8 mouse cellular contexts compared by ENCODE assay signal in the genomic region with DNA sequence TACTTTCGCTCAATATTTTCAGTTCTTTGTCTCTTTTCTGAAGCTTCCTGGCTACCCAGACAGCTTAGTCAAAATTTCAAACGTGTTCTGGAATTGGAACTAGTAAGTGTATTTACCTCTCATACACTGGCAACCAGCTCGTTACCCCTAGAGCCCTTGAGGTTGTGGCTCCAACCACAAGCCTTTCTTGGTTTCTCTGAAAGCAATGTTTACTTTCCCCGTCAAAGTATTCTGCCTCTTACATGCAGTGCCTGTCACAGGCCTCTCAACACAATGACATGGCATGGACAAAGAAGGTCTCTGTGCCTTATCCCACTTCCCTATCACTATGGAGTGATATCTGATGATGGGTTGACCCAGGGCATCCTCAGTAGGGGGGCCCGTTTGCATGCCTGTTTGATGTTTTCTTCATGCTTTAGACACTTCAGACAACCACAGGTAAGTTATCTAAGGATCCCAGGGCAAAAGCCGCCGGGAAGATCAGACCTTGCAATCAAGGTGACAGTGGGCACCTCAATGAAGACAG. TPM values are rescaled to one million over a fixed set of nuclear protein-coding genes. Genes with fewer than 3 reads are reported as not detected.
A peak's percentile ranks its signal among the peaks of the same experiment; 100 is the strongest.
DNase-seq lines count a peak whose midpoint lies in the region; ATAC-seq and TF ChIP-seq lines count a peak whose summit lies in the region.

No protein-coding gene starts in this region.

- TF ChIP-seq POLR2A in lung, adult 2 months (IDR thresholded peaks at IDR 0.05; ENCODE audit: borderline replicate concordance, extremely low read depth, low read depth, low read length), result no peak

- no peaks in the 10 kb centered on the region for H3K36me3 ChIP-seq in heart, embryonic 13.5 days
- no peaks in the 10 kb centered on the region for H3K36me3 ChIP-seq in ES-E14 (ENCODE audit: control insufficient read depth, insufficient read depth, low read length, poor library complexity, severe bottlenecking)
- peaks cover under 1% of the 10 kb centered on the region; the same call in 1 of the 2 replicates for H3K36me3 ChIP-seq in forebrain, embryonic 16.5 days (ENCODE audit: control insufficient read depth, insufficient read depth)
- no peaks in the 10 kb centered on the region for H3K36me3 ChIP-seq in stomach, postnatal 0 days (ENCODE audit: control insufficient read depth, insufficient read depth, low read length)

- H3K9me3 ChIP-seq in heart, embryonic 13.5 days, result no peaks in the 10 kb centered on the region
- H3K9me3 ChIP-seq in ES-E14 (ENCODE audit: control insufficient read depth, insufficient read depth, low read depth, low read length), result no peaks in the 10 kb centered on the region
- no peaks in the 10 kb centered on the region for H3K9me3 ChIP-seq in forebrain, embryonic 16.5 days (ENCODE audit: control insufficient read depth, low read length)
- H3K9me3 ChIP-seq in stomach, postnatal 0 days (ENCODE audit: control insufficient read depth, low read length), result no peaks in the 10 kb centered on the region

- 0 out of 2 replicates have a peak overlapping the region, but pooled peaks have one; percentile 53 for H3K27ac ChIP-seq in heart, embryonic 13.5 days (replicated peaks)
- H3K27ac ChIP-seq in ES-E14 (ENCODE audit: insufficient read depth, low read depth, low read length, poor library complexity, severe bottlenecking), result no peak overlapping the region
- peak overlapping the region; percentile 60 for H3K27ac ChIP-seq in forebrain, embryonic 16.5 days (ENCODE audit: low read length)
- no peak overlapping the region; the same call in 1 of the 2 replicates for H3K27ac ChIP-seq in stomach, postnatal 0 days (replicated peaks)

- no peak for ATAC-seq in heart, embryonic 13.5 days (ENCODE audit: extremely low read depth, insufficient number of reproducible peaks, low FRiP score, low TSS enrichment)
- 0 out of 2 replicates have a peak, but pooled peaks have one; percentile 3 for ATAC-seq in forebrain, embryonic 16.5 days
- no peak for ATAC-seq in stomach, postnatal 0 days (ENCODE audit: low FRiP score, low TSS enrichment)

- no peak for TF ChIP-seq EP300 in stomach, postnatal 0 days (optimal IDR thresholded peaks at IDR 0.05)

- TF ChIP-seq CTCF in lung, adult 2 months (IDR thresholded peaks at IDR 0.05; ENCODE audit: insufficient read depth, low read length), result no peak
- no peak for TF ChIP-seq CTCF in stomach, postnatal 0 days (IDR thresholded peaks at IDR 0.05; ENCODE audit: low read depth)

- H3K4me2 ChIP-seq in heart, embryonic 13.5 days, result peak overlapping the region; percentile 90
- peak overlapping the region; percentile 74 for H3K4me2 ChIP-seq in forebrain, embryonic 16.5 days (ENCODE audit: low read length)
- H3K4me2 ChIP-seq in stomach, postnatal 0 days (replicated peaks; ENCODE audit: low read depth), result peak overlapping the region; percentile 92

- in situ Hi-C loops in ES-E14 (cut with MboI; ENCODE audit: low sequenced_read_pairs in 2 of 2, unreplicated experiment in 2 of 2), result no loop called here

- WGBS in heart, embryonic 13.5 days, result 42% methylated on average over 7 of the region's 7 CpGs
- WGBS in forebrain, embryonic 16.5 days, result 26% methylated on average over 7 of the region's 7 CpGs
- 29% methylated on average over 7 of the region's 7 CpGs for WGBS in lung, adult 2 months
- WGBS in stomach, postnatal 0 days, result 35% methylated on average over 7 of the region's 7 CpGs

- H3K27me3 ChIP-seq in heart, embryonic 13.5 days (replicated peaks), result no peaks in the 10 kb centered on the region
- H3K27me3 ChIP-seq in forebrain, embryonic 16.5 days (replicated peaks; ENCODE audit: control insufficient read depth, insufficient read depth, low read length), result no peaks in the 10 kb centered on the region
- H3K27me3 ChIP-seq in stomach, postnatal 0 days (ENCODE audit: control insufficient read depth, insufficient read depth, low read length), result no peaks in the 10 kb centered on the region

- peak overlapping the region; percentile 90 for H3K9ac ChIP-seq in heart, embryonic 13.5 days
- H3K9ac ChIP-seq in ES-E14 (ENCODE audit: insufficient read depth, low read depth, low read length, poor library complexity, severe bottlenecking), result no peak overlapping the region
- peak overlapping the region; percentile 75 for H3K9ac ChIP-seq in forebrain, embryonic 16.5 days (replicated peaks; ENCODE audit: low read depth, low read length)
- H3K9ac ChIP-seq in stomach, postnatal 0 days (ENCODE audit: low read length), result peak overlapping the region; percentile 84

- H3K4me1 ChIP-seq in heart, embryonic 13.5 days, result peaks cover 12% of the 10 kb centered on the region
- peaks cover 0 to 3% of the 10 kb centered on the region in 2 experiments; a peak in 1 of 4 replicates for H3K4me1 ChIP-seq in ES-E14 (ENCODE audit: control insufficient read depth in 2 of 2, insufficient read depth in 2 of 2, low read length in 2 of 2, poor library complexity in 1 of 2)
- peaks cover 8% of the 10 kb centered on the region for H3K4me1 ChIP-seq in forebrain, embryonic 16.5 days (replicated peaks; ENCODE audit: control insufficient read depth, insufficient read depth, low read length)
- H3K4me1 ChIP-seq in lung, adult 2 months (ENCODE audit: control insufficient read depth, insufficient read depth, low read length), result peaks cover 2% of the 10 kb centered on the region; the same call in 1 of the 2 replicates
- no peaks in the 10 kb centered on the region for H3K4me1 ChIP-seq in stomach, postnatal 0 days (replicated peaks; ENCODE audit: control insufficient read depth, insufficient read depth)

- H3K4me3 ChIP-seq in heart, embryonic 13.5 days, result peak overlapping the region; percentile 89
- H3K4me3 ChIP-seq in ES-E14 (ENCODE audit: insufficient read depth in 1 of 2, low read depth in 1 of 2, low read length in 2 of 2, poor library complexity in 1 of 2, severe bottlenecking in 1 of 2), result peak overlapping the region; percentile 95 to 98
- H3K4me3 ChIP-seq in forebrain, embryonic 16.5 days (replicated peaks; ENCODE audit: low read length), result peak overlapping the region; percentile 66
- peak overlapping the region; percentile 69 for H3K4me3 ChIP-seq in lung, adult 2 months (replicated peaks; ENCODE audit: extremely low read depth, low read depth, low read length)
- H3K4me3 ChIP-seq in stomach, postnatal 0 days (ENCODE audit: low read depth, low read length), result peak overlapping the region; percentile 84

- DNase-seq in heart, adult 18-20 months, result no peak
- DNase-seq in ES-E14 (ENCODE audit: low read depth, low spot score), result no peak
- DNase-seq in lung, adult 2 months, result no peak
- no peak for DNase-seq in stomach, postnatal 0 days (ENCODE audit: low spot score)
- DNase-seq in cerebellum, postnatal 4 days (ENCODE audit: low spot score in 2 of 2), result no peak
- no peak for DNase-seq in spleen, postnatal 36 days (ENCODE audit: low spot score in 2 of 2)

TF ChIP-seq in ES-E14, 5 proteins besides CTCF, POLR2A, EP300 and RAD21:
- TF ChIP-seq HCFC1 (IDR thresholded peaks at IDR 0.05; ENCODE audit: borderline replicate concordance, insufficient read depth, low read length) (no peak), ZNF384 (IDR thresholded peaks at IDR 0.05; ENCODE audit: low read depth, low read length) (no peak), MAFK (IDR thresholded peaks at IDR 0.05; ENCODE audit: insufficient read depth, low read depth, low read length) (no peak), ZC3H11A (IDR thresholded peaks at IDR 0.05; ENCODE audit: borderline replicate concordance, low read depth, low read length) (no peak), CHD2 (IDR thresholded peaks at IDR 0.05; ENCODE audit: low read depth, low read length) (no peak)
TF ChIP-seq in ES-E14: peak in this region for 0.

RNA-seq across cellular contexts. Expression of gene Nipa1, which starts 1.2 kb away (rescaled TPM):
- 3.6 and 4.6 TPM in 2 replicates for polyA plus RNA-seq in heart, embryonic 13.5 days (2015; fragmentation: Nextera tagmentation; extraction: Ambion mirVana)
- 1 to 10 TPM; 7.7 to 7.9 TPM for total RNA-seq in heart, adult 18-20 months (2021)
- total RNA-seq in ES-E14 (2012; rRNA removed), result 4.1 and 5.5 TPM in 2 replicates
- polyA plus RNA-seq in forebrain, embryonic 16.5 days (2015; fragmentation: Nextera tagmentation; extraction: Ambion mirVana), result 25.0 and 25.3 TPM in 2 replicates
- polyA plus RNA-seq in lung, adult 2 months (2012; rRNA removed), result 9.6 and 11.8 TPM in 2 replicates
- polyA plus RNA-seq in stomach, postnatal 0 days (2015; fragmentation: Nextera tagmentation; extraction: Ambion mirVana), result 6.3 and 6.4 TPM in 2 replicates

RNA-seq across cellular contexts. Expression of gene Herc2, which starts 31.5 kb away (rescaled TPM):
- polyA plus RNA-seq in heart, embryonic 13.5 days (2015; fragmentation: Nextera tagmentation; extraction: Ambion mirVana), result 14.3 and 15.8 TPM in 2 replicates
- 10 to 100 TPM; 37.6 to 38.2 TPM for total RNA-seq in heart, adult 18-20 months (2021)
- 32.7 and 34.9 TPM in 2 replicates for total RNA-seq in ES-E14 (2012; rRNA removed)
- polyA plus RNA-seq in forebrain, embryonic 16.5 days (2015; fragmentation: Nextera tagmentation; extraction: Ambion mirVana), result 52.7 and 56.2 TPM in 2 replicates
- polyA plus RNA-seq in lung, adult 2 months (2012; rRNA removed), result 23.0 and 23.7 TPM in 2 replicates
- polyA plus RNA-seq in stomach, postnatal 0 days (2015; fragmentation: Nextera tagmentation; extraction: Ambion mirVana), result 10.9 and 11.9 TPM in 2 replicates

RNA-seq across cellular contexts. Expression of gene Nipa2, which starts 56.2 kb away (rescaled TPM):
- polyA plus RNA-seq in heart, embryonic 13.5 days (2015; fragmentation: Nextera tagmentation; extraction: Ambion mirVana), result 35.3 and 36.2 TPM in 2 replicates
- 10 to 100 TPM; 38.8 to 40.0 TPM for total RNA-seq in heart, adult 18-20 months (2021)
- total RNA-seq in ES-E14 (2012; rRNA removed), result 69.2 and 69.7 TPM in 2 replicates
- 33.2 and 39.3 TPM in 2 replicates for polyA plus RNA-seq in forebrain, embryonic 16.5 days (2015; fragmentation: Nextera tagmentation; extraction: Ambion mirVana)
- polyA plus RNA-seq in lung, adult 2 months (2012; rRNA removed), result 11.8 and 21.2 TPM in 2 replicates
- polyA plus RNA-seq in stomach, postnatal 0 days (2015; fragmentation: Nextera tagmentation; extraction: Ambion mirVana), result 38.0 and 39.2 TPM in 2 replicates

Comparison
In these comparisons a context has a peak if more than half of its experiments do, and no peak if none do; other contexts are left out.
1. H3K27ac ChIP-seq: peak in heart, embryonic 13.5 days (single experiment) and forebrain, embryonic 16.5 days (single experiment); none in ES-E14 (single experiment) and stomach, postnatal 0 days (single experiment).
2. Peak in every context shown above with its lines, with median percentiles within 50 percentile points of each other: H3K4me2 ChIP-seq and H3K4me3 ChIP-seq.